Mouse (Mus musculus): ENCODE measurements around the gene Scd4.
A peak's percentile ranks its signal among the peaks of the same experiment; 100 is the strongest.

Gene Scd4

GRCm38 (mm10) chr19:44332833-44333623, at the start of gene Scd4:
Gene Scd4 (plus strand): TSS chr19:44333092.
- no peak for DNase-seq

- no peak for DNase-seq
Measured at GRCm38 (mm10) chr19:44283157-44284024, 49.5 kb upstream of the Scd4 start.

GRCm38 (mm10) chr19:44284025-44284695, 48.7 kb upstream of the Scd4 start:
- DNase-seq, result peak; percentile 95 to 97

GRCm38 (mm10) chr19:44284723-44285122, 48.2 kb upstream of the Scd4 start:
- DNase-seq, result no peak

- DNase-seq, result no peak
Measured at GRCm38 (mm10) chr19:44285554-44285953, 47.3 kb upstream of the Scd4 start.

GRCm38 (mm10) chr19:44286109-44286508, 46.8 kb upstream of the Scd4 start:
- DNase-seq, result no peak

GRCm38 (mm10) chr19:44287415-44288110, 45.3 kb upstream of the Scd4 start:
- DNase-seq, result no peak

- no peak for DNase-seq
Measured at GRCm38 (mm10) chr19:44292083-44292482, 40.8 kb upstream of the Scd4 start.

- DNase-seq, result no peak
Measured at GRCm38 (mm10) chr19:44292483-44292882, 40.4 kb upstream of the Scd4 start.

- no peak for DNase-seq
Measured at GRCm38 (mm10) chr19:44292941-44293768, 39.7 kb upstream of the Scd4 start, which contains the start of gene Scd2. Gene Scd2 (plus strand): TSS chr19:44293674.

- DNase-seq, result peak; percentile 71 to 82
Measured at GRCm38 (mm10) chr19:44293769-44294551, 38.9 kb upstream of the Scd4 start.

GRCm38 (mm10) chr19:44294588-44295041, 38.3 kb upstream of the Scd4 start:
- DNase-seq, result peak; percentile 82 to 89

GRCm38 (mm10) chr19:44295251-44295650, 37.6 kb upstream of the Scd4 start:
- DNase-seq, result peak in 1 of 2 experiments; percentile 47

GRCm38 (mm10) chr19:44295741-44296140, 37.2 kb upstream of the Scd4 start:
- peak; percentile 81 to 86 for DNase-seq

GRCm38 (mm10) chr19:44296186-44296585, 36.7 kb upstream of the Scd4 start:
- peak in 1 of 2 experiments; percentile 42 for DNase-seq

GRCm38 (mm10) chr19:44297068-44297760, 35.7 kb upstream of the Scd4 start:
- DNase-seq, result no peak

- no peak for DNase-seq
Measured at GRCm38 (mm10) chr19:44297862-44298261, 35.0 kb upstream of the Scd4 start.

- no peak for DNase-seq
Measured at GRCm38 (mm10) chr19:44299078-44299477, 33.8 kb upstream of the Scd4 start.

- no peak for DNase-seq
Measured at GRCm38 (mm10) chr19:44299902-44300301, 33.0 kb upstream of the Scd4 start.

GRCm38 (mm10) chr19:44300520-44300919, 32.4 kb upstream of the Scd4 start:
- no peak for DNase-seq
